Mouse (Mus musculus): ENCODE data around the gene Top3a.
"Not testable (repeated sequence)": the region's sequence is repeated elsewhere in the genome, so short reads cannot be mapped to it uniquely, and the experiment has no call there.

Gene Top3a

DNA sequence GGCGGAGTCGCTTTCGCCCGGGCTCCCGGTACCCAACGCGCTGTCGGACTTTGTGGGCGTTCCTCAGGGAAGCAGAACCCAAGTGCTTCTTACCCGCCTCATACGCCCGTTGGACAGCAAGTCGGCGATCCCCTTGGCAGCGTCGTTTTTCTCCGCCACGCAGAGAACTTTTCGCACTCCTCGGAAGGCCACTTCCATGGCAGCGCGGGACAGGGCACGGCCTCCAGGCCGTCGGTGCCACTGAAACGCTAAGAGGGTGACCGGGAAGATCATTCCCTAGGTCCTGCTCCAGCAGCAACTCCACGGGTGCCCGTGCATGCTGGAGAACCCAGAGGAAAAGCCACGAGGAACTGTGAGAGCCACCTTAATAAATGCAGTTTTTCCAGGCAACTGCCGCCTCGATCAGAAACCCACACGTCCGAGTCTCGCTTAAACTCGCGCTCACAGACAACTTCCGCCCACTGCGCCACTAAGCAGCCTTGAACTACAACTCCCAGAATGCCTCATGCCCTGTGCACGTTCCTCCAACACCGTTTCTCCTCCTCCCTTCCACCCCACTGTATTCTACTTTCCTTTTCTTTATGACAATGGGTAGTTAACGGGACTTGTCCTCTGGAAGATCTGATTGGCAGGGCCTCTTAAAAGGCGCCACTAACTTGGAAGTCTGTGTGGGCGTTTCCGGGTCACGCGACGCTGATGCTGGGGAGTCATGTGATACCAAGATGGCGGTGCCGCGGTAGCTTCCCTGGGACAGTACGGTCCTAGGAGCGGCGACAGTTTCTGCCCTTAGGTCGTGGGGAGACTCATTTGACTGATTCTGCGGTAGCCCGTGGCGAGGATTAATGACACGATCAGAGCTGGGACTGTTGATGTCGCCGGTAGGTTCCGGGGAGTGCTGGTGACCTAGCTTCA, at the start of gene Top3a, which contains the start of gene Smcr8:
Gene Top3a, minus strand, starts transcription at position 537 of the 912 bp plus-strand sequence.
Gene Smcr8, plus strand, starts transcription at position 696 of the 912 bp plus-strand sequence.
- DNase-seq (ENCODE audit: low spot score): peak; percentile 86

DNA sequence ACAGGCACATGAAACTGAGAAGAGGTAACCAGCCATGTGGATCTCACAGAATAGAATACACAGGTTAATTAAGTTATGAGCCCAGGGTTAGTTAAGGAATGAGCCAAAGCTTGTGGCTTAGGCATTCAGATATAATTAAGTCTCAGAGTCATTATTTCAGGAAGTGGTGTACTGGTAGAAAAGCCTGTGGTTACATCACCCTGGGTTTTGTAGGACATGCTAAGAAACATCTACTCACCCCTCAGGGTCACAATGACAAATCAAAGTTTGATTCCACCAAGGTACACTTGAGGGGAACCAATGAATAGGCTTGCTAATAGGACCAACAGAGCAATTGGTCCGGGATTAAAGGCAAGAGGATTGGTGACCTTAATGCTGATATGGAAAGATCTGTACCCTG, 49.5 kb upstream of the Top3a start:
- DNase-seq (ENCODE audit: low spot score): no peak

DNA sequence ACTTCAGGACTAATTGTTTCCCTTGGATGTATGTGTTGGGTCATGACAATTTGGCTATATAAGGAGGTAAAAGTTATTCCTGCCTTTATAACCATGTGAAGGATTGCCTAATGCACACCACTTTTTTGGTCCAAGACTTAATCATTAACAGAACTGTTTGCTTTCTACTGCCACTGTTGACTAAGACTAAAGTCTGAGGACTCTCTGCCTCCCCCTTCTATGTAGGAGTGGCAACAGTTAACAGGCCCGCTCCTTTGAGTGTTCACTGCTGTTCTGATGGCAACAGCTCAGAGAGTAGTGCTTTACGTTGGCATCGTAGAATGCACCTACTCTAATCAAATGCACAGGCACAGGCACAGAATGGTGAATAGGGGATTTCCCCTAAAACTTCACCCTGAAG, 48.0 kb upstream of the Top3a start:
- no peak for DNase-seq (ENCODE audit: low spot score)

- DNase-seq (ENCODE audit: low spot score): no peak
These were observed 46.6 kb upstream of the Top3a start for GRCm38 (mm10) chr11:60823771-60824170.

DNA sequence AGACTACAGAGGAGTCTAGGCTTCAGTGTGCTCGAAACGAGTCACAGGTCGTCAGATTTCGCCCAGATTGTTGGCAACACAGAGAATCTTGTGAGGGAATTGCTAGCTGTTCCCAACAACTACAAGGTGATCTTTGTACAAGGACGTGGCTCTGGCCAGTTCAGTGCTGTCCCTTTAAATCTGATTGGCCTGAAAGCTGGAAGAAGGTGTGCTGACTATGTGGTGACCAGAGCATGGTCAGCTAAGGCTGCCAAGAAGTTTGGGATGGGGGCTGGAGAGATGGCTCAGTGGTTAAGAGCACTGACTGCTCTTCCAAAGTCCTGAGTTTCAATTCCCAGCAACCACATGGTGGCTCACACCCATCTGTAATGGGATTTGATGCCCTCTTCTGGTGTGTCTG, 39.2 kb upstream of the Top3a start:
- no peak for DNase-seq (ENCODE audit: low spot score)

DNA sequence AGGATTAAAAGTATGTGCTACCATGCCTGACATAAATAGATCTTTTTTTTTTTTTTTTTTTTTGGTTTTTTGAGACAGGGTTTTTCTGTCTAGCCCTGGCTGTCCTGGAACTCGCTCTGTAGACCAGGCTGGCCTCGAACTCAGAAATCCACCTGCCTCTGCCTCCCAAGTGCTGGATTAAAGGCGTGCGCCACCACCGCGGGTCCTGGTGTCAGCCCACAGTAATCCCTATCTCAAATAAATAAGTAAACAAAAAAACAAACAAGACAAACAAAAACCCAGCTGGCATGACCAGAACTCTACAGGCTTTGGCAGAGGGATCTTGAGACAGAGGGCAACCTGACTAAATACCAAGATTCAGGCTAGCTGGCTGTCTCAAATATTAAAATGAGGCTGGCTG, 34.5 kb upstream of the Top3a start, which contains the start of gene Shmt1:
Gene Shmt1, minus strand, starts transcription at position 101 of the 400 bp plus-strand sequence.
- DNase-seq (ENCODE audit: low spot score): not testable (repeated sequence)

GRCm38 (mm10) chr11:60811054-60811460, 33.9 kb upstream of the Top3a start:
- DNase-seq (ENCODE audit: low spot score): peak; percentile 79

- no peak for DNase-seq (ENCODE audit: low spot score)
These were observed 33.1 kb upstream of the Top3a start for GRCm38 (mm10) chr11:60810046-60810965.

- no peak for DNase-seq (ENCODE audit: low spot score)
These were observed 32.4 kb upstream of the Top3a start for GRCm38 (mm10) chr11:60809546-60809945.

- no peak for DNase-seq (ENCODE audit: low spot score)
These were observed 31.3 kb upstream of the Top3a start for GRCm38 (mm10) chr11:60808286-60809070.

GRCm38 (mm10) chr11:60800892-60801291, 23.7 kb upstream of the Top3a start:
- DNase-seq (ENCODE audit: low spot score): no peak

GRCm38 (mm10) chr11:60799977-60800376, 22.8 kb upstream of the Top3a start:
- DNase-seq (ENCODE audit: low spot score): no peak

- DNase-seq (ENCODE audit: low spot score): no peak
These were observed 19.2 kb upstream of the Top3a start for GRCm38 (mm10) chr11:60796342-60796741.

GRCm38 (mm10) chr11:60790472-60790871, 13.3 kb upstream of the Top3a start:
- no peak for DNase-seq (ENCODE audit: low spot score)

GRCm38 (mm10) chr11:60787595-60787994, 10.4 kb upstream of the Top3a start:
- DNase-seq (ENCODE audit: low spot score): no peak

GRCm38 (mm10) chr11:60784179-60784922, 7.2 kb upstream of the Top3a start:
- no peak for DNase-seq (ENCODE audit: low spot score)

DNA sequence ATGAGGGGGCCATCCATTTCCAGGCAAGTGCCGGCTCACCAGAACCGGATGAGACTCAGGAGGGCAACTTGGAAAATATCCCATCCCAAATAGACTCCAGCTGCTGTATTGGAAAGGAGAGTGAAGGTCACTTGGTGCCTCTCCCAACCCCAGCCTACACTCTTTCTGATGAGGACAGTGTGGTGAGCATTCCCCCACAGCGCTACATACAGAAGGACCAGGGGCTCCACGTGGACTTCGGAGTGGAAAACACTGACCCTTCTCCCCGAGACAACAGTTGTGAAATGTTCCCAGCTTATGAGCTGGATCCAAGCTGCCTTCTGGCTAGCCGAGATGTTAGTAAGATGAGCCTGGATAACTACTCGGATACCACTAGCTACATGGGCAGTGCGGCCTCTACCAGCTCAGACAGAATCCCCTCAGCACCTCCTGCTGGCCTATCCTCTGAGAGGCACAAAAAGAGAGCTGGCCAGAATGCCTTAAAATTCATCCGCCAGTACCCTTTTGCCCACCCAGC, 2.6 kb upstream of the Top3a start:
- no peak for DNase-seq (ENCODE audit: low spot score)

- DNase-seq (ENCODE audit: low spot score): no peak
These were observed 721 bp upstream of the Top3a start for GRCm38 (mm10) chr11:60777801-60778370.

GRCm38 (mm10) chr11:60776107-60776828, 897 bp downstream of the Top3a start:
- DNase-seq (ENCODE audit: low spot score): peak; percentile 56

GRCm38 (mm10) chr11:60775578-60775977, 1.6 kb downstream of the Top3a start:
- DNase-seq (ENCODE audit: low spot score): no peak

Data from spleen, adult 12 weeks (tissue).